Comparison of ENCODE assay signal across 16 mouse cellular contexts in genomic region chr4:99163001-99163400, GRCm38 (mm10). TPM values are rescaled to one million over a fixed set of nuclear protein-coding genes. Genes with fewer than 3 reads are reported as not detected.
DNase-seq lines count a peak whose midpoint lies in the region; ATAC-seq and TF ChIP-seq lines count a peak whose summit lies in the region.
"Had no signal": no experiment of that assay in that cellular context is flagged by ENCODE, and none has a peak within 500 bp of the region (broad histone marks: within the 10 kb centered on the region; RNA-seq: fewer than 3 reads in every experiment).

No protein-coding gene starts in this region.

- no peak for TF ChIP-seq CTCF in C2C12 (IDR thresholded peaks at IDR 0.05; ENCODE audit: control insufficient read depth, insufficient read depth, insufficient read length)

- 0 out of 2 replicates have a peak overlapping the region, but pooled peaks have one; percentile 5 for H3K4me3 ChIP-seq in kidney, embryonic 16.5 days (ENCODE audit: low read length)
- H3K4me3 ChIP-seq in C2C12 (ENCODE audit: insufficient read depth, poor library complexity, severe bottlenecking) (peak overlapping the region; percentile 12), myocyte (peak overlapping the region; percentile 24)
- H3K4me3 ChIP-seq: hindbrain, embryonic 15.5 days; midbrain, embryonic 13.5 days had no signal

- peaks cover 13% of the 10 kb centered on the region for H3K4me1 ChIP-seq in kidney, embryonic 16.5 days (ENCODE audit: insufficient read depth, low read length)

- ATAC-seq in kidney, embryonic 16.5 days (ENCODE audit: low FRiP score, low TSS enrichment) = no peak
- ATAC-seq in erythroid progenitor cell, adult 5-6 weeks (replicated peaks; ENCODE audit: low FRiP score, poor library complexity, severe bottlenecking) = no peak

- H3K4me2 ChIP-seq in kidney, embryonic 16.5 days (replicated peaks; ENCODE audit: low read depth, low read length) = peak overlapping the region; percentile 10
- H3K4me2 ChIP-seq in myocyte (ENCODE audit: low read depth) = peak overlapping the region; percentile 98
- H3K4me2 ChIP-seq: hindbrain, embryonic 15.5 days; midbrain, embryonic 13.5 days had no signal

- no peaks in the 10 kb centered on the region for H3K9me3 ChIP-seq in kidney, embryonic 16.5 days (ENCODE audit: low read length)
- H3K9me3 ChIP-seq: hindbrain, embryonic 15.5 days; midbrain, embryonic 13.5 days had no signal

- no peak overlapping the region for H3K27ac ChIP-seq in kidney, embryonic 16.5 days (ENCODE audit: low read length)
- H3K27ac ChIP-seq: hindbrain, embryonic 15.5 days; midbrain, embryonic 13.5 days had no signal

- H3K27me3 ChIP-seq in kidney, embryonic 16.5 days (ENCODE audit: insufficient read depth, low read length) = no peaks in the 10 kb centered on the region; the same call in 1 of the 2 replicates
- no peaks in the 10 kb centered on the region for H3K27me3 ChIP-seq in C2C12 (ENCODE audit: control insufficient read depth, insufficient read depth, insufficient read length)
- no peaks in the 10 kb centered on the region for H3K27me3 ChIP-seq in myocyte (ENCODE audit: control insufficient read depth, insufficient read depth, insufficient read length)
- H3K27me3 ChIP-seq: CH12.LX had no signal

- H3ac ChIP-seq in C2C12 (ENCODE audit: control insufficient read depth, insufficient read length, low read depth) = peak overlapping the region; percentile 60
- no peak overlapping the region for H3ac ChIP-seq in myocyte (ENCODE audit: control insufficient read depth, insufficient read length)

- TF ChIP-seq POLR2A in myocyte (IDR thresholded peaks at IDR 0.05; ENCODE audit: insufficient read length, low read depth) = no peak

- DNase-seq in kidney, adult 18-20 months = no peak
- DNase-seq in adipocyte (ENCODE audit: low spot score) = peak; percentile 36
- DNase-seq in layer of hippocampus, adult 9-11 months = no peak
- DNase-seq: cerebellum, adult 9-11 months; gastrocnemius, postnatal 25 days; heart, postnatal 14 days; liver; right cerebral cortex, adult 18-20 months; thymus, adult 2 months had no signal

- no peaks in the 10 kb centered on the region for H3K79me2 ChIP-seq in C2C12 (ENCODE audit: control insufficient read depth, insufficient read depth)
- no peaks in the 10 kb centered on the region for H3K79me2 ChIP-seq in myocyte (ENCODE audit: control insufficient read depth, insufficient read depth)

- no peaks in the 10 kb centered on the region for H3K36me3 ChIP-seq in kidney, embryonic 16.5 days (ENCODE audit: insufficient read depth, low read length)
- no peaks in the 10 kb centered on the region for H3K36me3 ChIP-seq in C2C12 (ENCODE audit: control insufficient read depth, insufficient read depth)
- H3K36me3 ChIP-seq in myocyte (ENCODE audit: control insufficient read depth, insufficient read depth) = no peaks in the 10 kb centered on the region
- H3K36me3 ChIP-seq: hindbrain, embryonic 15.5 days; midbrain, embryonic 13.5 days had no signal

- H3K79me3 ChIP-seq in C2C12 (ENCODE audit: low read depth) = no peaks in the 10 kb centered on the region

- WGBS in kidney, embryonic 16.5 days = 30% methylated on average over 9 of the region's 9 CpGs

- no peak overlapping the region for H3K9ac ChIP-seq in kidney, embryonic 16.5 days (replicated peaks; ENCODE audit: low read length)
- H3K9ac ChIP-seq: hindbrain, embryonic 15.5 days; midbrain, embryonic 13.5 days had no signal

TF ChIP-seq in C2C12, 6 proteins besides CTCF, POLR2A, EP300 and RAD21:
- TF ChIP-seq USF1 (IDR thresholded peaks at IDR 0.05; ENCODE audit: low read depth) (no peak), MAX (IDR thresholded peaks at IDR 0.05) (no peak), CEBPB (IDR thresholded peaks at IDR 0.05; ENCODE audit: low read depth) (no peak), MYOD1 (IDR thresholded peaks at IDR 0.05; ENCODE audit: control insufficient read depth, insufficient read length, low read depth) (no peak), FOSL1 (IDR thresholded peaks at IDR 0.05; ENCODE audit: insufficient read depth, low read length, poor library complexity, severe bottlenecking) (no peak), MYOG (IDR thresholded peaks at IDR 0.05; ENCODE audit: control insufficient read depth, extremely low read depth, insufficient read length) (no peak)

TF ChIP-seq in myocyte, 11 proteins besides CTCF, POLR2A, EP300 and RAD21:
- no peak for TF ChIP-seq E2F4 (IDR thresholded peaks at IDR 0.05; ENCODE audit: insufficient read depth)

RNA-seq across cellular contexts. Expression of gene Atg4c, which starts 30.7 kb away (rescaled TPM):
- 16.3 and 16.6 TPM in 2 replicates for polyA plus RNA-seq in kidney, embryonic 16.5 days (2015; fragmentation: Nextera tagmentation; extraction: Ambion mirVana)
- 2.6 TPM for polyA plus RNA-seq in C2C12 (2012; fragmentation: generic; extraction: Trizol)
- polyA plus RNA-seq in myocyte (2012; fragmentation: generic; extraction: Trizol) = 3.5 TPM
- total RNA-seq in erythroid progenitor cell, adult 5-6 weeks (2015; ENCODE audit: low replicate concordance) = 1.8 and 2.9 TPM in 2 replicates
- total RNA-seq in erythroid progenitor cell, adult 5-6 weeks (2017; ENCODE audit: low replicate concordance) = 2.1 and 15.1 TPM in 2 replicates
- total RNA-seq: CH12.LX had no signal

RNA-seq across cellular contexts. Expression of gene Dock7, which starts 42.3 kb away (rescaled TPM):
- 50.3 and 63.0 TPM in 2 replicates for polyA plus RNA-seq in kidney, embryonic 16.5 days (2015; fragmentation: Nextera tagmentation; extraction: Ambion mirVana)
- polyA plus RNA-seq in C2C12 (2012; fragmentation: generic; extraction: Trizol) = 30.2 TPM
- polyA plus RNA-seq in myocyte (2012; fragmentation: generic; extraction: Trizol) = 24.7 TPM
- total RNA-seq in erythroid progenitor cell, adult 5-6 weeks (2015; ENCODE audit: low replicate concordance) = 2.5 and 5.8 TPM in 2 replicates
- 5.6 and 11.2 TPM in 2 replicates for total RNA-seq in erythroid progenitor cell, adult 5-6 weeks (2017; ENCODE audit: low replicate concordance)
